Mouse (Mus musculus) layer of hippocampus, postnatal 14 days (tissue): ENCODE measurements around the gene Fgf11. TPM values are rescaled to one million over a fixed set of nuclear protein-coding genes. Genes with fewer than 3 reads are reported as not detected.

Experiments
- DNase-seq, 2 experiments: peaks; one replicate each; pipeline ENCODE4 v3.0.0; 2021 to 2022; ENCODE audit warnings: low spot score in 2 of 2, mixed read lengths in 1 of 2
- total RNA-seq, 2 experiments: library from RNA; stranded (reverse); gene quantifications; 2 replicates each; pipeline ENCODE4 v1.2.3; 2021

The Fgf11 gene
- total RNA-seq, 2 experiments from 2014 or later, result 22.8 to 23.7 TPM

GRCm38 (mm10) chr11:69787306-69787705 lies 14.4 kb downstream of the Fgf11 start:
- no peak for DNase-seq

GRCm38 (mm10) chr11:69784793-69785272 lies 16.8 kb downstream of the Fgf11 start:
- no peak for DNase-seq

- no peak for DNase-seq
Observed at GRCm38 (mm10) chr11:69781828-69782227, 19.8 kb downstream of the Fgf11 start.

GRCm38 (mm10) chr11:69778985-69779384 lies 22.7 kb downstream of the Fgf11 start:
- DNase-seq, result no peak

GRCm38 (mm10) chr11:69778258-69778982 lies 23.2 kb downstream of the Fgf11 start:
- DNase-seq, result no peak

- no peak for DNase-seq
Observed at GRCm38 (mm10) chr11:69777504-69778257, 24.0 kb downstream of the Fgf11 start.

GRCm38 (mm10) chr11:69776488-69776887 lies 25.2 kb downstream of the Fgf11 start:
- DNase-seq, result no peak

GRCm38 (mm10) chr11:69775716-69776115 lies 25.9 kb downstream of the Fgf11 start:
- no peak for DNase-seq

- DNase-seq, result no peak
Observed at GRCm38 (mm10) chr11:69774961-69775360, 26.7 kb downstream of the Fgf11 start.

GRCm38 (mm10) chr11:69767625-69767909 lies 34.1 kb downstream of the Fgf11 start:
- no peak for DNase-seq

- no peak for DNase-seq
Observed at GRCm38 (mm10) chr11:69766872-69767624, 34.6 kb downstream of the Fgf11 start.

- peak; percentile 71 to 73 for DNase-seq
Observed at GRCm38 (mm10) chr11:69766126-69766609, 35.5 kb downstream of the Fgf11 start.

GRCm38 (mm10) chr11:69765221-69766125 lies 36.2 kb downstream of the Fgf11 start, which contains the start of gene Zbtb4:
Gene Zbtb4 (plus strand): TSS chr11:69765912.
- peak in 1 of 2 experiments; percentile 40 for DNase-seq

- DNase-seq, result no peak
Observed at GRCm38 (mm10) chr11:69763551-69763950, 38.1 kb downstream of the Fgf11 start.

GRCm38 (mm10) chr11:69761868-69762267 lies 39.8 kb downstream of the Fgf11 start, which contains the start of gene Slc35g3:
Gene Slc35g3 (minus strand): TSS chr11:69761968.
- DNase-seq, result no peak

- no peak for DNase-seq
Observed at GRCm38 (mm10) chr11:69760901-69761200, 40.8 kb downstream of the Fgf11 start.

- no peak for DNase-seq
Observed at GRCm38 (mm10) chr11:69760160-69760900, 41.3 kb downstream of the Fgf11 start.

GRCm38 (mm10) chr11:69758971-69759721 lies 42.5 kb downstream of the Fgf11 start:
- DNase-seq, result peak; percentile 77 to 92

GRCm38 (mm10) chr11:69758478-69758970 lies 43.1 kb downstream of the Fgf11 start, which contains the start of gene Polr2a:
Gene Polr2a (minus strand): TSS chr11:69758637.
- peak; percentile 98 for DNase-seq
